Mouse (Mus musculus) C2C12 (cell line): ENCODE measurements around the gene Pycr2. TPM values are rescaled to one million over a fixed set of nuclear protein-coding genes. Genes with fewer than 3 reads are reported as not detected.

Experiments used
- H3K27me3 ChIP-seq: one replicate; pipeline ENCODE4 v1.6.1; 2011; ENCODE audit not compliant: control insufficient read depth, insufficient read depth, insufficient read length
- H3K36me3 ChIP-seq: one replicate; pipeline ENCODE4 v1.6.1; 2011; ENCODE audit not compliant: control insufficient read depth, insufficient read depth
- H3K4me3 ChIP-seq: one replicate; pipeline ENCODE4 v1.5.1; 2011; ENCODE audit warnings: mild to moderate bottlenecking, control low read depth; ENCODE audit not compliant: poor library complexity, insufficient read depth, severe bottlenecking
- H3K79me2 ChIP-seq: one replicate; pipeline ENCODE4 v1.6.1; 2011; ENCODE audit not compliant: control insufficient read depth, insufficient read depth
- H3K79me3 ChIP-seq: one replicate; pipeline ENCODE4 v1.6.1; 2011; ENCODE audit warnings: low read depth, control low read depth
- H3ac ChIP-seq: one replicate; pipeline ENCODE3; 2011; ENCODE audit warnings: low read depth; ENCODE audit not compliant: control insufficient read depth, insufficient read length
- CEBPB ChIP-seq: IDR thresholded peaks from one replicate; pipeline ENCODE4 v1.6.1; 2011; ENCODE audit warnings: low read depth, mild to moderate bottlenecking, control low read depth, moderate library complexity
- CTCF ChIP-seq: IDR thresholded peaks from one replicate; pipeline ENCODE4 v1.5.1; 2011; ENCODE audit not compliant: control insufficient read depth, insufficient read depth, insufficient read length
- FOSL1 ChIP-seq: IDR thresholded peaks from one replicate; pipeline ENCODE4 v1.8.0; 2011; ENCODE audit warnings: mild to moderate bottlenecking, low read length; ENCODE audit not compliant: poor library complexity, insufficient read depth, severe bottlenecking
- MAX ChIP-seq: IDR thresholded peaks from one replicate; pipeline ENCODE4 v1.6.1; 2011; ENCODE audit warnings: mild to moderate bottlenecking, control low read depth
- MYOD1 ChIP-seq: IDR thresholded peaks from one replicate; pipeline ENCODE4 v1.6.1; 2011; ENCODE audit warnings: low read depth; ENCODE audit not compliant: control insufficient read depth, insufficient read length
- MYOG ChIP-seq: IDR thresholded peaks from one replicate; pipeline ENCODE4 v1.6.1; 2011; ENCODE audit not compliant: control insufficient read depth, insufficient read length; ENCODE audit errors: extremely low read depth
- USF1 ChIP-seq: IDR thresholded peaks from one replicate; pipeline ENCODE4 v1.6.1; 2011; ENCODE audit warnings: low read depth, mild to moderate bottlenecking, control low read depth, moderate library complexity
- polyA plus RNA-seq: library from polyadenylated mRNA; unstranded; fragments of >200 nt; fragmentation: generic; extraction: Trizol; gene quantifications from one replicate; pipeline ENCODE4 v1.2.1, GENCODE M21; 2012; ENCODE audit warnings: missing spikeins

Gene Pycr2
- polyA plus RNA-seq, 1 experiment, result 114 TPM

DNA sequence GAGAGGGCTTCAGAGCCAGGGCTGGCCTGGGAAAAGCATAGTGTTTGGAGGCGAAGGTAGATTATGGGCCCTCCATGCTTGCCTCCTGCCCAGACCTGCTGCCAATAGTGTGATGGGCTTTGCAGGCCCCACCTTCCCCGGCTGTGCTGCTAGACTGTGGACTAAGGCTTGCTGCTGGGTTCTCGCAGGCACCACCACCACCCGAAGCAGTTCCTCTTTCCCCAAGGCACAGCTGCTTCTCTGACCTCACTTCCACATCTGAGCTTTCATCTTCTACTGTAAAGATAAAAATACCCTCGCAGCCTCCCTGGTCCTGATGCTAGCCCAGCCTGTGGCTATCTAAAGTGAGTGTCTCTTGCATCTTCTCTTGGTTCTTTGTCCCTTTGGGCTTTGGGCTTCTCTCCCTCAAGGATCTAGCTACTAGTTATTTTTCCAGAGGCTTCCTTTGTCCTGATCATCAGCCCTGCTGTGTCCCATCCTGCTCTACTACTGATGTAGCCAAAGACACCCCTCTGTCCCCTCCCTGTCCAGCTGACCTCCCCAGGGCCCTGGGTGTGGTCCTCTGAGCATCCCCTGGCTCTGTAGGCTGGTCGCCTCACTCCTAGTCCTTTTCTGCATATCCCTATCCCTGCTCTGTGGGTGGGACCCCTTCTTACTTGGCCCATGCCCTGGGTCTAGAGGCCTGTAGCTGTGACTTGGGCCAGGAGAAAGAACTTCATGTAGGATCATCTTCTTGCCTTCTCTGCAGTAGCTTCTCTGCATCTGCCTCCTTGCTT, 18.4 kb downstream of the Pycr2 start:
- H3K27me3 ChIP-seq, result no peaks in the 10 kb centered on the region
- no peaks in the 10 kb centered on the region for H3K36me3 ChIP-seq
- H3K79me3 ChIP-seq, result no peaks in the 10 kb centered on the region
- H3K79me2 ChIP-seq, result no peaks in the 10 kb centered on the region
- no peak overlapping the region for H3ac ChIP-seq
- H3K4me3 ChIP-seq, result no peak overlapping the region
- TF ChIP-seq MYOD1, result no peak
- no peak for TF ChIP-seq MAX
- no peak for TF ChIP-seq CTCF
- no peak for TF ChIP-seq MYOG
- TF ChIP-seq FOSL1, result no peak
- no peak for TF ChIP-seq USF1
- no peak for TF ChIP-seq CEBPB

DNA sequence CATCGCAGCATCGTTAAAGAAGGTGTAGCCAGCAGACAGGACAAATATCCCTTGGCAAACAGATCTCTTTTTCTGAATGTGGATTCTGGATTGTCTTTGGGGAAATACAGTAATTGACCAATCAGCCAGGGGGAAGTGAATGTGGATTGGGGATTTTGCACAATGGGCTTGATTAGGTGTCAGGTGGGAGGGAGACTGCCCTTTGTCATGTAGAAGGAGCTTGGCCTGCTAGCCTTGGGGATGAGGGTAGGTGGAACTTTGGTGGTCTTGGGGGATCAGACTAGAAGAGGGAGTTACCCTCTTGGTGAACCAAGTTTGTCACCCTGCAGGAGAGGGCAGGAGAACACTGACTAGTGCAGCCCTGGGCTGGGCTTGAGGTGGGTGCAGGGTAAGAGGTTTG, 20.6 kb downstream of the Pycr2 start:
- H3K79me3 ChIP-seq, result no peaks in the 10 kb centered on the region
- no peak overlapping the region for H3K4me3 ChIP-seq
- H3K36me3 ChIP-seq, result no peaks in the 10 kb centered on the region
- TF ChIP-seq FOSL1 (no peak), MYOD1 (no peak), MYOG (no peak), CEBPB (no peak), MAX (no peak), CTCF (no peak), USF1 (no peak)
- no peaks in the 10 kb centered on the region for H3K79me2 ChIP-seq
- H3K27me3 ChIP-seq, result no peaks in the 10 kb centered on the region
- H3ac ChIP-seq, result no peak overlapping the region

DNA sequence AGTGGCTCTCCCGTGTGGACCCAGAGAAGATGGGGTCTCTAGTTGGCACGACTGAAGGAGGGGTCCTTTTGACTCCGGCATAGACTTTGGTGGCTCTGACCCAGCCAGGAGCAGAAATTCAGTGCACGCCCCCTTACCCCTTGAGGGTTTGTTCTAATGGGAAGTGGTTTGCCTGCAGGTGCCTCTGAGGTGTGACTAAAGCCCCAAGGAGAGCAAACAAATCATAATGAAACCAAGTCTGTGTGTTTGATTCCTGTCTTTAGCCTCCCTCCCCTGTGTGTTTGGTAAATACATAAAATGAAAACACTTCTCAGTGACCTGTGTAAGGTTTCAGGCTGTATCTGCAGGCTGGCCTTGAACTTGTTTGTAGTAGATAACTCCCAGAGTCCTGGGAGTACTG, 22.2 kb downstream of the Pycr2 start:
- H3K79me3 ChIP-seq, result no peaks in the 10 kb centered on the region
- H3K36me3 ChIP-seq, result no peaks in the 10 kb centered on the region
- H3ac ChIP-seq, result no peak overlapping the region
- no peaks in the 10 kb centered on the region for H3K27me3 ChIP-seq
- no peak for TF ChIP-seq FOSL1
- no peak for TF ChIP-seq USF1
- TF ChIP-seq MYOG, result no peak
- no peak for TF ChIP-seq MYOD1
- H3K79me2 ChIP-seq, result no peaks in the 10 kb centered on the region
- no peak overlapping the region for H3K4me3 ChIP-seq

DNA sequence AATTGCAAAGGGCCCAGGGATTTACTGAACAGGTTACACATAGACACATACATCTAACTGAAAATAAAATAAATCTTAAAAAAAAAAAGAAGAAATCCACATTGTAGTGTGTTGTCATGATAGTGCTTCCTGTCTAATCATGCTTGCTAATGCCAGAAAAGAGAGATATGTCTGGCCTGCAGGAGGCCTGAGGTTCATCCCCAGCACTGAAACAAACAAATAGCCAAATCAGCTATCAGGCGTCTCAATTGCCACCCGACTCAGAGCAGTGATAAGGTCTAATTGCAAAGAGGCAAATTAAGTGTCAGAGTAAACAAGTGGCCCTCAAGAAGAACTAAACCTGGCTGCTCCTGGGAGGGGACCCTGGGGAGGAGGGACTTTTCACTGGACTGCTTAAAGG, 25.5 kb downstream of the Pycr2 start:
- Histone ChIP-seq H3K27me3 (no peaks in the 10 kb centered on the region), H3K36me3 (no peaks in the 10 kb centered on the region), H3ac (no peak overlapping the region), H3K79me2 (no peaks in the 10 kb centered on the region), H3K4me3 (no peak overlapping the region), H3K79me3 (no peaks in the 10 kb centered on the region)
- no peak for TF ChIP-seq USF1
- TF ChIP-seq MYOG, result no peak
- TF ChIP-seq FOSL1, result no peak
- TF ChIP-seq CEBPB, result no peak
- TF ChIP-seq MAX, result no peak
- no peak for TF ChIP-seq CTCF
- TF ChIP-seq MYOD1, result no peak

DNA sequence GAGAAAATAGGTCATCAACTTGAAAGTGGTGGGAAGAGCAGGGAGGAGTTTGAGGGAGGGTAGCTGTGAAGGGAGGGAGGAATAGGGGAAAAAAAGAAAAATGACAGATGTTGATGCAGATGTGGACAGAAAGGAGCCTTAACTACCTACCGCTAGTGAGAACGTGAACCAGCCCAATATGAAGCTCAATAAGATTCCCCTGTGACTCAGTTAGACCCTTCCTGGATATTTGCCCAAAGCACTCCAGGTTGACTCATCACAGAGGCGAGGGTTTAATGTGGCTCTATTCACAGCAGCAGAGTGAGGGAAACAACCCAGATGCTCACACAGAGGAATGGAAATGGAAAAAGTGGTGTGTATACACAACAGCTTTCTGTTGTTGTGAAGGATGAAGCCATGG, 27.0 kb downstream of the Pycr2 start:
- Histone ChIP-seq H3K36me3 (no peaks in the 10 kb centered on the region), H3ac (no peak overlapping the region), H3K79me3 (no peaks in the 10 kb centered on the region), H3K4me3 (no peak overlapping the region), H3K79me2 (no peaks in the 10 kb centered on the region), H3K27me3 (peaks cover 3% of the 10 kb centered on the region)
- TF ChIP-seq FOSL1 (peak; percentile 43), CEBPB (no peak)

DNA sequence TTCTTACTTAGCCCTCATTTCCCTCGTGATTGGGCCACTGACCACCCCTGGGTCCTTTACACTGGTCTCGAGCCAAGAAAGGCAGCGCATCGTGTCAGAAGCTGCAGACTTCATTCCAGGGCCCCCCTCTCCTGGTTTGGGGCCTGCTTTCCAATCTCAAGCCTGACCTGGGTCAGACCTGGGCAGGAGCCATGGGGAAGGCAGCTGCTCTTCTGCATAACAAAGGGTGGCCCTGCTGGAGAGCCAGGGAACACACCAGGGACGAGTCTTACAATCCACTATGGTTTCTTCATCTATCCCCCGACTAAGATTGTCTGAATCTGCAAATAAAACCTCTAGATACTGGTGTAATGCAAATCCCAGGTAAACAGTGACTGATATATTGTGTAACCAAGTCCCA, 29.6 kb downstream of the Pycr2 start:
- H3ac ChIP-seq, result no peak overlapping the region
- no peak overlapping the region for H3K4me3 ChIP-seq
- no peaks in the 10 kb centered on the region for H3K36me3 ChIP-seq
- H3K79me3 ChIP-seq, result no peaks in the 10 kb centered on the region
- no peaks in the 10 kb centered on the region for H3K79me2 ChIP-seq
- peaks cover 3% of the 10 kb centered on the region for H3K27me3 ChIP-seq
- no peak for TF ChIP-seq CTCF
- TF ChIP-seq MYOG, result no peak
- no peak for TF ChIP-seq MYOD1
- TF ChIP-seq CEBPB, result no peak
- no peak for TF ChIP-seq MAX
- no peak for TF ChIP-seq FOSL1
- no peak for TF ChIP-seq USF1
